Mouse (Mus musculus) E14TG2a.4 (cell line): ENCODE measurements around the gene Ywhae.
A peak's percentile ranks its signal among the peaks of the same experiment; 100 is the strongest.
"Not testable (repeated sequence)": the region's sequence is repeated elsewhere in the genome, so short reads cannot be mapped to it uniquely, and the experiment has no call there.

Source experiments
- H3K27me3 ChIP-seq: 2 replicates; pipeline ENCODE4 v1.6.1; 2014; ENCODE audit warnings: low read length, control low read depth; ENCODE audit not compliant: insufficient read depth
- H3K36me3 ChIP-seq: 2 replicates; pipeline ENCODE4 v1.6.1; 2014; ENCODE audit warnings: low read length, control low read depth; ENCODE audit not compliant: insufficient read depth
- H3K4me1 ChIP-seq: replicated peaks from 2 replicates; pipeline ENCODE4 v1.6.1; 2014; ENCODE audit warnings: low read depth, low read length, control low read depth
- H3K4me3 ChIP-seq: replicated peaks from 2 replicates; pipeline ENCODE4 v1.5.1; 2014; ENCODE audit warnings: mild to moderate bottlenecking, low read length
- H3K9me3 ChIP-seq: 2 replicates; pipeline ENCODE4 v1.6.1; 2014; ENCODE audit warnings: low read length, control low read depth
- CTCF ChIP-seq: conservative IDR thresholded peaks from 2 replicates; pipeline ENCODE4 v1.5.1; 2014; ENCODE audit warnings: low read length
- NANOG ChIP-seq: IDR thresholded peaks from 2 replicates; pipeline ENCODE4 v1.6.1; 2014; ENCODE audit warnings: borderline replicate concordance, low read length, mixed read lengths
- POU5F1 ChIP-seq: IDR thresholded peaks from 2 replicates; pipeline ENCODE4 v1.6.1; 2014; ENCODE audit warnings: low read length, borderline replicate concordance

The Ywhae gene

DNA sequence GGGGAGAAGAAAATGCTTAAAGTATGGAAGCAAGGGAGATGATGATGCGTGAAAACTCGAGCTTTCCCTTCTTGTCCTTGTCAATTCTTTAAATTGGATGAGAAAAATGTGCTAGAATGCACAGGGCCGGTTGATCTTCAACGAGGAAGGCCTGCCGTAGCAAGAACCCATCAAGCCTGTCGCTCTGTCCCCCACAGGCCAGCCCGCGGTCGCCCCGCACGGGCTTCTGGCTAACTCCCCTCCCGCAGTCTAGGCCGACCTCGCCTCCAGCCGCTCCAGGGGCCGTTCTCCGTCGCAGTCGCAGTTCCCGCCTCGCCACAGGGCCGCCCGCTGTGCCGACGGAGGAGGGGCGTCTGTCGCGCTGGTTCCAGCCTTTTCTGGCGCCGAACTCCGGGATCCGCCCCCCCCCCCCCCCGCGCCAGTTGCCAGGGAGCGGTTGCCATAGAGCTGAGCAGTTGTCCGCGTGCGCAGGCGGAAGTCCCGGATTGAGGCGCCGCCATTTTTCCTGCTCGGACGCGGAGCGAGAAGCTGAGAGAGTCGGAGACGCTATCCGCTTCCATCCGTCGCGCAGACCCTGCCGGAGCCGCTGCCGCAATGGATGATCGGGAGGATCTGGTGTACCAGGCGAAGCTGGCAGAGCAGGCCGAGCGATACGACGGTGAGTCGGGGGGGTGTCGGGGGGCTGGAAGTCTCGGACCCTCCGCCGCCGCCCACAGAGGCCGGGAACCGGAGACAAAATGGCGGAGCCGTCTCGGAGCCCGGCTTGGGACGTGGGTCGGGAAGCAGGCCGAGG is at the start of gene Ywhae:
Ywhae (plus strand) TSS at position 436 of the 793 bp plus-strand sequence.
- H3K4me3 ChIP-seq: peak within 1 kb of the TSS; percentile 93
- no peaks in the 10 kb centered on the region for H3K27me3 ChIP-seq
- H3K4me1 ChIP-seq: peaks cover 54% of the 10 kb centered on the region
- peaks cover 32% of the 10 kb centered on the region for H3K36me3 ChIP-seq
- H3K9me3 ChIP-seq: no peaks in the 10 kb centered on the region
- TF ChIP-seq NANOG (no peak), CTCF (no peak), POU5F1 (no peak)

- H3K36me3 ChIP-seq: peaks cover 69% of the 10 kb centered on the region
- no peak overlapping the region for H3K4me3 ChIP-seq
- no peaks in the 10 kb centered on the region for H3K27me3 ChIP-seq
- peaks cover 76% of the 10 kb centered on the region for H3K4me1 ChIP-seq
- H3K9me3 ChIP-seq: no peaks in the 10 kb centered on the region
- TF ChIP-seq CTCF (peak; percentile 50), POU5F1 (no peak), NANOG (no peak)
Measured at GRCm38 (mm10) chr11:75684462-75684861, 48.2 kb upstream of the Ywhae start.

- TF ChIP-seq CTCF: no peak
- TF ChIP-seq NANOG: no peak
- TF ChIP-seq POU5F1: no peak
- H3K4me1 ChIP-seq: peaks cover 81% of the 10 kb centered on the region
Measured at GRCm38 (mm10) chr11:75684956-75685355, 47.7 kb upstream of the Ywhae start.

GRCm38 (mm10) chr11:75687343-75687993 is 45.2 kb upstream of the Ywhae start:
- Histone ChIP-seq H3K4me3 (no peak overlapping the region), H3K9me3 (no peaks in the 10 kb centered on the region)
- TF ChIP-seq POU5F1: no peak
- no peak for TF ChIP-seq CTCF
- no peak for TF ChIP-seq NANOG

More at GRCm38 (mm10) chr11:75684956-75685355, 47.7 kb upstream of the Ywhae start:
- Histone ChIP-seq H3K27me3 (no peaks in the 10 kb centered on the region), H3K9me3 (no peaks in the 10 kb centered on the region), H3K36me3 (peaks cover 74% of the 10 kb centered on the region), H3K4me3 (no peak overlapping the region)

DNA sequence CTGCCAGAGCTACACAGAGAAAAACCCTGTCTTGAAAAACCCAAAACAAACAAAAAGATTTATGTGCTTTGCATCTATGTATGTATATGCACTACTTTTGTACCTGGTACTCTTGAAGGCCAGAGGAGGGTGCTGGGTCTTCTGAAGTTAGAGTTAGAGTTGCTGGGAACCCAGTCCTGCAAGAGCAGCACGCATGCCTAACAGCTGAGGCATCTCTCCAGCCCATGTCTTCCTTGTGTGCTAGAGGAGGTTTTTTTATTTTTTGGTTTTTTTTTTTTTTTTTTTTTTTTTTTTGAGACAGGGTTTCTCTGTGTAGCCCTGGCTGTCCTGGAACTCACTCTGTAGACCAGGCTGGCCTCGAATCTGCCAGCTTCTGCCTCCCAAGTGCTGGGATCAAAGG is 44.5 kb upstream of the Ywhae start:
- TF ChIP-seq CTCF: no peak
- no peak for TF ChIP-seq POU5F1
- no peak for TF ChIP-seq NANOG
- H3K4me3 ChIP-seq: no peak overlapping the region
- H3K27me3 ChIP-seq: no peaks in the 10 kb centered on the region
- H3K4me1 ChIP-seq: peaks cover 80% of the 10 kb centered on the region
- H3K9me3 ChIP-seq: no peaks in the 10 kb centered on the region
- H3K36me3 ChIP-seq: peaks cover 77% of the 10 kb centered on the region

More at GRCm38 (mm10) chr11:75687343-75687993, 45.2 kb upstream of the Ywhae start:
- Histone ChIP-seq H3K27me3 (no peaks in the 10 kb centered on the region), H3K4me1 (peaks cover 78% of the 10 kb centered on the region), H3K36me3 (peaks cover 77% of the 10 kb centered on the region)

DNA sequence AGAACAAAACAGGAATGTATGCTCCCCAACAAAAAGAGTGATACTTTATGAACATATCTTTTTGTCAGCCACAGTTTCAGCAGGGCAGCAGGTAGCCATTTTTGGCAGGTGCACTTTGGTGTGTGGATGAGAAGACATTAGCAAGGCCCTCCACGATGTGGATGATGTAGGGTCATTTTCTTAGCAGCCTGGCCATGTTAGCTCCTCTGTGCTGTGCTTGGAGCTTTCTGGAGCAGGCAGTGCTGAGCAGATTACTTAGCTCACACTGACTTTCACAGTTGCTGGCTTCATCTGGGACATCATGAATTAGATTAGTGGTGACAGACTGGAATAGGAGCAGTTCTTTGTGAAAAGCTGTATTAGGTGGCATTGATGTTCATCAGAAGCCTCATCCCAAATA is 42.7 kb upstream of the Ywhae start:
- Histone ChIP-seq H3K27me3 (no peaks in the 10 kb centered on the region), H3K4me3 (no peak overlapping the region), H3K4me1 (peaks cover 80% of the 10 kb centered on the region), H3K36me3 (peaks cover 77% of the 10 kb centered on the region), H3K9me3 (no peaks in the 10 kb centered on the region)
- TF ChIP-seq CTCF (no peak), NANOG (no peak), POU5F1 (no peak)

DNA sequence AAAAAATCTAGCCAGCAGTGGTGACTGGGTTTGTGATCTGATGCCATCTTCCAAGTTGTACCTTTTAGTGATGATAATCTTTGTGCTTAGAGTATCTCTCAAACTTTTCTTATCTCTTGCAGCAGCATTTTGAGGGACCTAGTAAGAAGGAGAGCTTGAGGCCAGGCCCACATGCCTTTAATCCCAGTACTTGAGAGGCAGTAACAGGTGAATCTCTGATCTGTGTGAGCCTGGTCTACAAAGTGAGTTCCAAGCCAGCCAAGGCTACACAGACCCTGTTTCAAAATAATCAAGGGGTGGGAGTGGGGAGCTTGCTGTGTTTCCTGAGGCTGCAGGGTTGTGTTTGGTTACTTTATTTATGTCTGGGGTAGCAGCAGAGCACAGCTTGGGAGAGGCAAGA is 41.6 kb upstream of the Ywhae start:
- no peaks in the 10 kb centered on the region for H3K27me3 ChIP-seq
- H3K4me3 ChIP-seq: no peak overlapping the region
- H3K36me3 ChIP-seq: peaks cover 78% of the 10 kb centered on the region
- peaks cover 80% of the 10 kb centered on the region for H3K4me1 ChIP-seq
- H3K9me3 ChIP-seq: no peaks in the 10 kb centered on the region
- TF ChIP-seq CTCF (no peak), NANOG (no peak), POU5F1 (no peak)

- TF ChIP-seq NANOG: no peak
- no peak for TF ChIP-seq POU5F1
- TF ChIP-seq CTCF: no peak
- Histone ChIP-seq H3K9me3 (no peaks in the 10 kb centered on the region), H3K36me3 (peaks cover 95% of the 10 kb centered on the region), H3K4me3 (no peak overlapping the region), H3K27me3 (no peaks in the 10 kb centered on the region), H3K4me1 (peaks cover 72% of the 10 kb centered on the region)
Measured at GRCm38 (mm10) chr11:75693570-75693969, 39.1 kb upstream of the Ywhae start.

DNA sequence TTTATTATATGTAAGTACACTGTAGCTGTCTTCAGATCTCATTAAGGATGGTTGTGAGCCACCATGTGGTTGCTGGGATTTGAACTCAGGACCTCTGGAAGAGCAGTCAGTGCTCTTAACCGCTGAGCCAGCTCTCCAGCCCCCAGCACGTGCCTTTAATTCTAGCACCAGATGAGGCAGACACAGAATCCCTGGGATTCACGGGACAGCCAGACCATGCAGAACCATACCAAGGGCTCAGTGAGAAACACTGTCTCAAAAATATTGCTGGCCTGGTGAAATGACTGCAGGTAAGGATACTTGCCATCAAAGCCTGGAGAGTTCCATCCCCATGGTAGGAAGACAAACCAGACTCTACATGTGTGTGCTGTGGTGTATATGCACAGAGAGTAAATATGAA is 35.2 kb upstream of the Ywhae start:
- not testable (repeated sequence) for H3K9me3 ChIP-seq, H3K4me3 ChIP-seq, H3K27me3 ChIP-seq
- Histone ChIP-seq H3K4me1 (peaks cover 49% of the 10 kb centered on the region), H3K36me3 (peaks cover 97% of the 10 kb centered on the region)
